Comparison of ENCODE assay signal across 14 mouse cellular contexts in the genomic region with DNA sequence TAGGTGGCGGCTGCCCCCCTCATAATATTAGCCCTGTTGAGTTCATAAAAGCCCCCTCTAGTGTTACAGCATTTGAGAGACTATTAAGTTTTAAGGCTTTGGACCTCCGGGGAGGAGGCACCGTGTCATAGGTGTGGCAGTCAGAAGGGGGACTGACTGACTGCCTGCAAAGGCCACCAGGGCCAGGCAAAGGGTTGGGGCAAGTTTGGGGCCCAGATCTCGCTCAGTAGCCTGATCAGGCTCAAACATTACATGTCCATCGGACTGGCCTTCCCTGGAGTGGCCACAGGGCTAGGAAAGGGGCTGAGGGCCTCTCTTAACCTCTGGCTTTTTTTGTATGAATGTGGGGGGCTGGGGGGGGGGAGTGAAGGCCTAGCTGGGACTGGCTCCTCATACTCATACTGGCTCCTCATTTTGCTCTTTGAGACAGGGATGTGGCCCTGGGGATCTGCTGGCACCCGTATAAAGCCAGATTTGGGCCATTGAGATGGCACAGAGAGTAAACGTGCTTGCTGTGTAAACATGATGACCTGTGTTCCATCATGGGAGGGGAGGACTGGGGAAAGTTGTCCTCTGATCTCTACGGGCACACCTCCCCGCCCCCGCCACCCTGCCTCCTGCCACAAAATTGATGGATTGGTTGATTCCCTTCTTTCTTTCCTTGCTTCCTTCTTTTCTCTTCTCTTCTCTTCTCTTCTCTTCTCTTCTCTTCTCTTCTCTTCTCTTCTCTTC. TPM values are rescaled to one million over a fixed set of nuclear protein-coding genes. Genes with fewer than 3 reads are reported as not detected.
A peak's percentile ranks its signal among the peaks of the same experiment; 100 is the strongest.
DNase-seq lines count a peak whose midpoint lies in the region; ATAC-seq and TF ChIP-seq lines count a peak whose summit lies in the region.
"Had no signal": no experiment of that assay in that cellular context is flagged by ENCODE, and none has a peak within 500 bp of the region (broad histone marks: within the 10 kb centered on the region; RNA-seq: fewer than 3 reads in every experiment).

No protein-coding gene starts in this region.

- H3K4me1 ChIP-seq in midbrain, embryonic 10.5 days: peaks cover 32% of the 10 kb centered on the region
- no peaks in the 10 kb centered on the region for H3K4me1 ChIP-seq in midbrain, postnatal 0 days (ENCODE audit: insufficient read depth, low read length)
- peaks cover 23% of the 10 kb centered on the region for H3K4me1 ChIP-seq in forebrain, embryonic 12.5 days
- peaks cover 19% of the 10 kb centered on the region for H3K4me1 ChIP-seq in intestine, embryonic 16.5 days (ENCODE audit: control insufficient read depth, insufficient read depth, low read length)
- H3K4me1 ChIP-seq in neural tube, embryonic 14.5 days (ENCODE audit: control insufficient read depth, insufficient read depth, low read length): no peaks in the 10 kb centered on the region
- peaks cover 13% of the 10 kb centered on the region for H3K4me1 ChIP-seq in kidney, embryonic 16.5 days (ENCODE audit: insufficient read depth, low read length)

- H3K9ac ChIP-seq in midbrain, postnatal 0 days (replicated peaks; ENCODE audit: low read length, poor library complexity, severe bottlenecking): no peak overlapping the region
- 0 out of 2 replicates have a peak overlapping the region, but pooled peaks have one; percentile 25 for H3K9ac ChIP-seq in forebrain, embryonic 12.5 days
- H3K9ac ChIP-seq in intestine, embryonic 16.5 days (ENCODE audit: low read depth, low read length): peak overlapping the region; percentile 34; the same call in 1 of the 2 replicates
- no peak overlapping the region for H3K9ac ChIP-seq in neural tube, embryonic 14.5 days (replicated peaks; ENCODE audit: low read depth, low read length)
- H3K9ac ChIP-seq in kidney, embryonic 16.5 days (replicated peaks; ENCODE audit: low read length): no peak overlapping the region

- no peak for TF ChIP-seq CTCF in midbrain, postnatal 0 days (IDR thresholded peaks at IDR 0.05)

- DNase-seq in midbrain, embryonic 10.5 days (ENCODE audit: low spot score): no peak
- DNase-seq in midbrain, postnatal 0 days (ENCODE audit: low spot score): no peak
- DNase-seq in left cerebral cortex, postnatal 10 days (ENCODE audit: extremely low spot score in 1 of 2, low spot score in 2 of 2): no peak
- DNase-seq in left cerebral cortex, postnatal 4 days: no peak
- DNase-seq: adrenal gland, postnatal 14 days; cerebellum, adult 11-12 months; kidney, adult 2 months had no signal

- intact Hi-C loops in left cerebral cortex, postnatal 10 days (cut with DNase I): no loop called here
- intact Hi-C loops in left cerebral cortex, postnatal 4 days (cut with DNase I): no loop called here

- no peaks in the 10 kb centered on the region for H3K36me3 ChIP-seq in midbrain, embryonic 10.5 days
- H3K36me3 ChIP-seq in midbrain, postnatal 0 days (ENCODE audit: insufficient read depth, low read length): no peaks in the 10 kb centered on the region
- no peaks in the 10 kb centered on the region for H3K36me3 ChIP-seq in forebrain, embryonic 12.5 days (replicated peaks)
- no peaks in the 10 kb centered on the region for H3K36me3 ChIP-seq in intestine, embryonic 16.5 days (ENCODE audit: control insufficient read depth, insufficient read depth, low read length)
- no peaks in the 10 kb centered on the region for H3K36me3 ChIP-seq in neural tube, embryonic 14.5 days (ENCODE audit: control insufficient read depth, insufficient read depth, low read length)
- H3K36me3 ChIP-seq in kidney, embryonic 16.5 days (ENCODE audit: insufficient read depth, low read length): no peaks in the 10 kb centered on the region

- H3K4me2 ChIP-seq in midbrain, postnatal 0 days (ENCODE audit: low read depth, low read length, poor library complexity, severe bottlenecking): no peak overlapping the region
- peak overlapping the region; percentile 31 for H3K4me2 ChIP-seq in forebrain, embryonic 12.5 days
- no peak overlapping the region for H3K4me2 ChIP-seq in intestine, embryonic 16.5 days (ENCODE audit: low read depth, low read length)
- no peak overlapping the region for H3K4me2 ChIP-seq in neural tube, embryonic 14.5 days (ENCODE audit: low read depth, low read length)
- H3K4me2 ChIP-seq in kidney, embryonic 16.5 days (replicated peaks; ENCODE audit: low read depth, low read length): no peak overlapping the region

- no peaks in the 10 kb centered on the region for H3K9me3 ChIP-seq in midbrain, embryonic 10.5 days (replicated peaks)
- no peaks in the 10 kb centered on the region for H3K9me3 ChIP-seq in midbrain, postnatal 0 days (ENCODE audit: low read length)
- H3K9me3 ChIP-seq in forebrain, embryonic 12.5 days: no peaks in the 10 kb centered on the region
- H3K9me3 ChIP-seq in intestine, embryonic 16.5 days (ENCODE audit: control insufficient read depth, low read length): no peaks in the 10 kb centered on the region
- H3K9me3 ChIP-seq in neural tube, embryonic 14.5 days (ENCODE audit: control insufficient read depth, low read length): no peaks in the 10 kb centered on the region
- H3K9me3 ChIP-seq in kidney, embryonic 16.5 days (ENCODE audit: low read length): no peaks in the 10 kb centered on the region

- WGBS in midbrain, embryonic 10.5 days: 51% methylated on average over 10 of the region's 10 CpGs
- 57% methylated on average over 10 of the region's 10 CpGs for WGBS in midbrain, postnatal 0 days
- 37% methylated on average over 10 of the region's 10 CpGs for WGBS in forebrain, embryonic 12.5 days
- 40% methylated on average over 10 of the region's 10 CpGs for WGBS in intestine, embryonic 16.5 days
- 29% methylated on average over 10 of the region's 10 CpGs for WGBS in neural tube, embryonic 14.5 days
- WGBS in kidney, embryonic 16.5 days: 36% methylated on average over 10 of the region's 10 CpGs

- H3K27me3 ChIP-seq in midbrain, embryonic 10.5 days (ENCODE audit: low read depth, poor library complexity, severe bottlenecking): peaks cover 30% of the 10 kb centered on the region
- no peaks in the 10 kb centered on the region for H3K27me3 ChIP-seq in midbrain, postnatal 0 days (ENCODE audit: insufficient read depth, low read length)
- peaks cover 8% of the 10 kb centered on the region; the same call in 1 of the 2 replicates for H3K27me3 ChIP-seq in forebrain, embryonic 12.5 days
- H3K27me3 ChIP-seq in intestine, embryonic 16.5 days (replicated peaks; ENCODE audit: control insufficient read depth, insufficient read depth, low read length): no peaks in the 10 kb centered on the region
- H3K27me3 ChIP-seq in neural tube, embryonic 14.5 days (ENCODE audit: control insufficient read depth, insufficient read depth, low read length): no peaks in the 10 kb centered on the region
- H3K27me3 ChIP-seq in kidney, embryonic 16.5 days (ENCODE audit: insufficient read depth, low read length): no peaks in the 10 kb centered on the region

- no peak for ATAC-seq in midbrain, postnatal 0 days (ENCODE audit: low FRiP score)
- ATAC-seq in forebrain, embryonic 12.5 days (ENCODE audit: low FRiP score): 0 out of 2 replicates have a peak, but pooled peaks have one; percentile 6
- ATAC-seq in intestine, embryonic 16.5 days: peak; percentile 64
- peak; percentile 4; the same call in 1 of the 2 replicates for ATAC-seq in neural tube, embryonic 14.5 days (ENCODE audit: low read depth)
- ATAC-seq in kidney, embryonic 16.5 days (ENCODE audit: low FRiP score, low TSS enrichment): no peak; the same call in 1 of the 2 replicates

- H3K27ac ChIP-seq in midbrain, embryonic 10.5 days (replicated peaks): peak overlapping the region; percentile 88
- H3K27ac ChIP-seq in midbrain, postnatal 0 days (ENCODE audit: low read depth, low read length): no peak overlapping the region
- H3K27ac ChIP-seq in forebrain, embryonic 12.5 days: peak overlapping the region; percentile 85
- H3K27ac ChIP-seq in intestine, embryonic 16.5 days (ENCODE audit: low read length): peak overlapping the region; percentile 68
- no peak overlapping the region for H3K27ac ChIP-seq in neural tube, embryonic 14.5 days (ENCODE audit: low read depth, low read length)
- no peak overlapping the region for H3K27ac ChIP-seq in kidney, embryonic 16.5 days (ENCODE audit: low read length)

- peak overlapping the region; percentile 30 for H3K4me3 ChIP-seq in midbrain, embryonic 10.5 days
- no peak overlapping the region for H3K4me3 ChIP-seq in midbrain, postnatal 0 days (ENCODE audit: low read depth, low read length)
- H3K4me3 ChIP-seq in forebrain, embryonic 12.5 days (replicated peaks): no peak overlapping the region
- no peak overlapping the region for H3K4me3 ChIP-seq in intestine, embryonic 16.5 days (ENCODE audit: low read length)
- H3K4me3 ChIP-seq in neural tube, embryonic 14.5 days (ENCODE audit: low read depth, low read length): no peak overlapping the region
- H3K4me3 ChIP-seq in kidney, embryonic 16.5 days (ENCODE audit: low read length): no peak overlapping the region

RNA-seq across cellular contexts. Expression of a gene that starts 47.5 kb away (rescaled TPM):
- not detected in 2 replicates for polyA plus RNA-seq in midbrain, embryonic 10.5 days (2016; fragmentation: Nextera tagmentation; extraction: Ambion mirVana)
- not detected in 2 replicates for total RNA-seq in midbrain, postnatal 0 days (2014; rRNA removed)
- polyA plus RNA-seq in midbrain, postnatal 0 days (2015; fragmentation: Nextera tagmentation; extraction: Ambion mirVana): not detected in 2 replicates
- polyA plus RNA-seq in forebrain, embryonic 12.5 days (2016; fragmentation: Nextera tagmentation; extraction: Ambion mirVana): not detected in 2 replicates
- not detected in 2 replicates for polyA plus RNA-seq in intestine, embryonic 16.5 days (2015; fragmentation: Nextera tagmentation; extraction: Ambion mirVana)
- not detected in 2 replicates for polyA plus RNA-seq in neural tube, embryonic 14.5 days (2014; fragmentation: Nextera tagmentation; extraction: Ambion mirVana)
- not detected in 2 replicates for polyA plus RNA-seq in kidney, embryonic 16.5 days (2015; fragmentation: Nextera tagmentation; extraction: Ambion mirVana)
- total RNA-seq in left cerebral cortex, postnatal 10 days (2021): not detected
- total RNA-seq in left cerebral cortex, postnatal 4 days (2021): not detected
- total RNA-seq: adrenal gland, postnatal 14 days; ES-E14; left cerebral cortex, postnatal 36 days; neutrophil, adult 5-6 weeks had no signal
- polyA plus RNA-seq: kidney, adult 2 months had no signal

Comparison
In these comparisons a context has a peak if more than half of its experiments do, and no peak if none do; other contexts are left out.
1. H3K27ac ChIP-seq: peak in midbrain, embryonic 10.5 days (single experiment), forebrain, embryonic 12.5 days (single experiment) and intestine, embryonic 16.5 days (single experiment); none in midbrain, postnatal 0 days (single experiment), neural tube, embryonic 14.5 days (single experiment) and kidney, embryonic 16.5 days (single experiment).
2. ATAC-seq: peak in forebrain, embryonic 12.5 days (single experiment), intestine, embryonic 16.5 days (single experiment) and neural tube, embryonic 14.5 days (single experiment); none in midbrain, postnatal 0 days (single experiment) and kidney, embryonic 16.5 days (single experiment).
3. H3K9ac ChIP-seq: peak in forebrain, embryonic 12.5 days (single experiment) and intestine, embryonic 16.5 days (single experiment); none in midbrain, postnatal 0 days (single experiment), neural tube, embryonic 14.5 days (single experiment) and kidney, embryonic 16.5 days (single experiment).